Mouse (Mus musculus): ENCODE measurements at regions not wholly inside any gene's neighbourhood (a gene's known extent, or its start where the extent isn't known, plus 50 kb on each side); places are given as distances from the start of the nearest gene placed in this dataset.

DNA sequence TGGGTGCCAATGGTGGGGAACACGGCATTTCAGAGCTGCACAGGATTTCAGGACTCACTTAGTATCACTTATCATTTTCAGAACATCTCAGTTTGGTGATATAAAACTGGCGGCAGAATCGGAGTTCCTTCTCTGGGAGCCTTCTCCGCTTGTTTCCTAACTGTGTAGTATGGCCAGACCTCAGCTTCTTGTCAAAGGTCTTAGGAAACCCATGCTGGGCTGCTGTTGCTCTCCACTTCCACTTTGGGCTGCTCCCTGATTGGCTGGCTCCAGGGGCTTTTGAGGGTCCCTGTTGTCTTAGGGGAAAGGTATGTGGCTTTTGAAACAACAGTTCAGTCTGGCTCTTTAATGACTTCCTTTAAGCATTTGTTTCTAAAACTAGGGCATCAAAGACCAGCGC, 170.0 kb upstream of the Cxcr4 start:
- Histone ChIP-seq H3K4me1 (ENCODE audit: control insufficient read depth, insufficient read depth, low read length) (no peaks in the 10 kb centered on the region), H3K27ac (ENCODE audit: insufficient read depth, low read length) (no peak overlapping the region), H3K4me3 (ENCODE audit: insufficient read depth, low read length) (no peak overlapping the region)
- no peak for TF ChIP-seq POLR2A (IDR thresholded peaks at IDR 0.05; ENCODE audit: extremely low read depth, insufficient read depth, low read length)
- TF ChIP-seq CTCF (IDR thresholded peaks at IDR 0.05; ENCODE audit: extremely low read depth, insufficient read depth, low read length): no peak

DNA sequence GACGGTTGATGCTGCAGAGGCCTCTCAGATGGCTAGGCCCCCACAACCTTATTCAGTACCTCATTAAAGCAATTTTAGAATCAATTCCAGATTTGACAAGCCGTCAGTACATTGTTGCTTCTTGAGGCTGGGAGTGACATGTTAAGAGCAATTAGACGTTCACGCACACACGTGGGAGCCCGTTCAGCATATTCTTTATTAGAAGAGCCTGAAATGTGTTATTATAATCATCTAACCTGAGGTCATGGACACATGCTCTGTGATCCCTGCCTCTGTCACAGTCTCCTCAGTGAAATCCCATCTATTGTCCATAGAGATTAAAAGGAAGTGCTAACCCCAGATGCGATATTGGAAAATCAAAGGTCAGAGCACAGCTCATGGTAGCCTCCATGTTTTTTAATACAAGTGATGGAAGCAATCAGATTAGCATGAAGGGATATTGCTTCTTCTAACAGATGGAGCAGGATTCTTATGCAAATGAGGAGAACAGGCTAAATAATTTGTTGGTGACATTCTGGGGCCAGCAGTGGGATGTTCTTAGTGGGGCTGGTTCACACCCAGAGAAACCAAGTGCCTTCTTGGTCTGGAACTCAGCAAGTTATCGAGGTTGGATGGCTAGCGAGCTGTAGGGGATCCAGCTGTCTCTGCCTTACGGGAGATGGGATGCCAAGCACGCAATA, 166.8 kb upstream of the Cxcr4 start:
- Histone ChIP-seq H3K4me1 (ENCODE audit: control insufficient read depth, insufficient read depth, low read length) (no peaks in the 10 kb centered on the region), H3K4me3 (ENCODE audit: insufficient read depth, low read length) (no peak overlapping the region), H3K27ac (ENCODE audit: insufficient read depth, low read length) (no peak overlapping the region)
- TF ChIP-seq CTCF (IDR thresholded peaks at IDR 0.05; ENCODE audit: extremely low read depth, insufficient read depth, low read length): no peak
- no peak for TF ChIP-seq POLR2A (IDR thresholded peaks at IDR 0.05; ENCODE audit: extremely low read depth, insufficient read depth, low read length)

DNA sequence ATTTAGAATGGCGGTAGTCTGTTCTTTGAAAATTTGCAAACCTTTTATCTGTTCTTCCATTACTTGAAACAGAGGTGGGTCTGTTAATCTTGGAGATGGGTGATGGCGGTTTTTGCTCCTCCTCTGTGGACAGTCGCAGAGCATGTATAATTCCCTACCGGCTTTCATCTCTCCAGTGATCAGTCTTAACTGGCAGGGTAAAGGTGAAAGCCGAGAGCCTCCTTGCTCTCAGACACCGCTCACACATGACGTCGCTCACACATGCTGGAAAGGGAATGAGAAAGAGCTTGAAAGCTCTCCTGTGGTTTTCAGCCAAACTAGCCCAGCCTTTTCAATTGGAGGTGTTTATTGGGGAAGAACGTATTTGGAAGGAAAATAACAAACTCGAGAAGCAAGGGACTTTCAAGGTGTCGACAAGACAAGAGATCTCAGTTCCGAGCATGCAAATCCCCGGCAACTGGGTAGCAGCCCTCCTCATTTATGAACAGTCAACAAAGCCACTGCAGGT, 166.3 kb upstream of the Cxcr4 start:
- no peak for TF ChIP-seq CTCF (IDR thresholded peaks at IDR 0.05; ENCODE audit: extremely low read depth, insufficient read depth, low read length)
- no peak for TF ChIP-seq POLR2A (IDR thresholded peaks at IDR 0.05; ENCODE audit: extremely low read depth, insufficient read depth, low read length)
- H3K4me3 ChIP-seq (ENCODE audit: insufficient read depth, low read length): no peak overlapping the region

DNA sequence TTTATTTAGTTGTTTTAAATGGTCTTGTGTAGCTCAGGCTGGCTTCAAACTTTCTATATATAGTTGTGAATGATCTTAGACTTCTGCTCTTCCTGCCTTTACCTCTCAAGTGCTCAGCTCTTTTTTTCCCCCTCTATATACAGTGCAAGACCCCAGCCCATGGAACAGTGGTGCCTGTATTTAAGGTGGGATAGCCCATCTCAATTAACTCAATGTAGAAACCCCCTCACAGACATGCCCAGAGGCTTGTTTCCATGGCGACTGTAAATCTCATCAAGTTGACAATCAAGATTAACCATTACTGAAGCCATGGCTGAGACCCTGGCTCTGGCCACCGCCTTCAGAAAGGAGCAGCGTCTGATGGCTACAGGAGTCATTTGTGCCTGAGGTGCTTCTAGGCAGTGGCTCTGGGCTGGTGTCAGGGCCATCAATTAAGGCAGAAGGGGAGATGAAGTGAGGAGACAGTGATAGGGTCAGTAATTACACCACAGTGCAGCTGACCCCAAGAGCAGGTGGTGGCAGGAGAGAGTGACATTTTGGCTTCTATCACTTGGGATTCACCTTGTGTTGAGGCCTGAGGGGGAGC, 161.4 kb upstream of the Cxcr4 start:
- Histone ChIP-seq H3K27ac (ENCODE audit: insufficient read depth, low read length) (no peak overlapping the region), H3K4me3 (ENCODE audit: insufficient read depth, low read length) (no peak overlapping the region), H3K4me1 (ENCODE audit: control insufficient read depth, insufficient read depth, low read length) (no peaks in the 10 kb centered on the region)
- TF ChIP-seq POLR2A (IDR thresholded peaks at IDR 0.05; ENCODE audit: extremely low read depth, insufficient read depth, low read length) (no peak), CTCF (IDR thresholded peaks at IDR 0.05; ENCODE audit: extremely low read depth, insufficient read depth, low read length) (no peak)

More for the DNA sequence above, 166.3 kb upstream of the Cxcr4 start:
- no peak overlapping the region for H3K27ac ChIP-seq (ENCODE audit: insufficient read depth, low read length)
- H3K4me1 ChIP-seq (ENCODE audit: control insufficient read depth, insufficient read depth, low read length): no peaks in the 10 kb centered on the region

DNA sequence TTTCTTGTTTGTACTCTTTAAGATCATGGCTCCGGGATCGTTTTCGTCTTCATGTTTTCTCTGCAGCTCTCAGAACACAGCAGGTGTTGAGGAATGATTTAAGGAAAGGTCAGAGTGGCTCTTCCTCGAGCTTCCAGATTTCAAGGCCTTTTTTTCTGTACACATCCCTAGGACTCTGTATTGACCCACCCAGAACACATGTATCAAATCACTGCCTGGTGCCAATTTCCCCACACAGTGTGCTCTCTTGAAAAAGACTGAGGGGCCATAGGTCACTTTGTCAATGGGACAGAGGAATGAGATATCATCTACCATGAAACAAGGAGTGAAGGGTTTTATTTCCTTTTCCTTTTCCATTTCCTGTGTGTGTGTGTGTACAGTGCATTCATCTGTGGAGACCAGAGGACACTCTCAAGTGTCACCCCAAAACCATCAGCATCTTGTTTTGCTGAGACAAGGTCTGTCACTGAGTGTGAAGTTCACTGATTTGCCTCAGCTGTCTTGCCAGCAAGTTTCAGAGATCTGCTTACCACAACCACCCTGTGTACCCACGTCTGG, 157.4 kb upstream of the Cxcr4 start:
- Histone ChIP-seq H3K27ac (ENCODE audit: insufficient read depth, low read length) (no peak overlapping the region), H3K4me3 (ENCODE audit: insufficient read depth, low read length) (no peak overlapping the region), H3K4me1 (ENCODE audit: control insufficient read depth, insufficient read depth, low read length) (no peaks in the 10 kb centered on the region)
- no peak for TF ChIP-seq CTCF (IDR thresholded peaks at IDR 0.05; ENCODE audit: extremely low read depth, insufficient read depth, low read length)
- no peak for TF ChIP-seq POLR2A (IDR thresholded peaks at IDR 0.05; ENCODE audit: extremely low read depth, insufficient read depth, low read length)

DNA sequence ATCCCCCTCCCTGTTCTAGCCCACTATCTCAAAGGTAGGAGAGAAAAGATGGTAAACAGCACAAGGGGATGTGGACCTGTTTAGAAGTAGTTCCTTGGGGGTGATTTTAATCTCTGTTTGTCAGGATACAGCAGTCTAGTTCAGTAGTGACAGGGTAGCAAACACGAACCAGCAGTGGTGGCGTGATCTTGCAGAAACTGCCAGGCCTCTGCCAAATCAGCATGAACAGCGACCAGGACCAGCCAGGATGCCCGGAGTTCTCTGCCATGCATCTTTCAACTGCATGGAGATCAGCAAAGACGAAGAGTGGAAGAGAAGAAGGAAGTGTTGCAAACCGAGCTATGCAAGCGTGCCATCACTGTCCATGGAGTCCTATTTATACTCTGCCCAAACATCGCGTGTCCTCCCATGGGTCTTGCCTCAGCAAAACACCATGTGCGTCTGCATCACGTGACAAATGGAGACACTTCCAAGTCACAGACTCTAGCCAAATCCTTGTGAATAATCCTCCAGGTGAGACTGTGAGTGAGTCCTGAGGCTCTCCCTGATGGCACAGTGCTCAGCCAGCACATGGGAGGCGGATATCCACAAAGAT, 155.2 kb upstream of the Cxcr4 start:
- no peak overlapping the region for H3K27ac ChIP-seq (ENCODE audit: insufficient read depth, low read length)
- TF ChIP-seq CTCF (IDR thresholded peaks at IDR 0.05; ENCODE audit: extremely low read depth, insufficient read depth, low read length) (no peak), POLR2A (IDR thresholded peaks at IDR 0.05; ENCODE audit: extremely low read depth, insufficient read depth, low read length) (no peak)
- H3K4me3 ChIP-seq (ENCODE audit: insufficient read depth, low read length): no peak overlapping the region
- no peaks in the 10 kb centered on the region for H3K4me1 ChIP-seq (ENCODE audit: control insufficient read depth, insufficient read depth, low read length)

DNA sequence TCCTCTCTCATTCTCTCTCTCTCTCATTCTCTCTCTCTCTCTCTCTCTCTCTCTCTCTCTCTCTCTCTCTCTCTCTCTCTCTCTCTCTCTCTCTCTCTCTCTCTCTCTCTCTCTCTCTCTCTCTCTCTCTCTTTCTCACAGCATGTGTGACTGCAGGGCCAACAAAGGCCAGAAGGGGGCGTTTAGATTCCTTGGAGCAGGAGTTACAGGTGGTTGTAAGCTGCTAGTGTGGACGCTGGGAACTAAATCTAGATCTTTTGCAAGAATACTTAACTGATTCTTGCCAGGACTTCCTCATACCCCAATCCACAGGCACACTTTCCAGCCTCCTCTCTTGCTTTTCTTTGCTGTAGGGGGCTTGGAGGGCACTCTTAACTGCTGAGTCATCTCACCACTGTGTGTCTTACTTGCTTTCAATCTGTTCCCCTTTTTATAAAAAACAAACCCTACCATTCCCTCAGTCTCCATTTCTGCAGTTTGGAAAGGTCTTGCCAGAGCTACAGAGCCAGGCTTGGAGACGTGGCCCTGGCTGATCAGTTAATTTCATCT, 154.4 kb upstream of the Cxcr4 start:
- no peaks in the 10 kb centered on the region for H3K4me1 ChIP-seq (ENCODE audit: control insufficient read depth, insufficient read depth, low read length)
- H3K4me3 ChIP-seq (ENCODE audit: insufficient read depth, low read length): no peak overlapping the region
- TF ChIP-seq POLR2A (IDR thresholded peaks at IDR 0.05; ENCODE audit: extremely low read depth, insufficient read depth, low read length) (no peak), CTCF (IDR thresholded peaks at IDR 0.05; ENCODE audit: extremely low read depth, insufficient read depth, low read length) (no peak)
- no peak overlapping the region for H3K27ac ChIP-seq (ENCODE audit: insufficient read depth, low read length)

DNA sequence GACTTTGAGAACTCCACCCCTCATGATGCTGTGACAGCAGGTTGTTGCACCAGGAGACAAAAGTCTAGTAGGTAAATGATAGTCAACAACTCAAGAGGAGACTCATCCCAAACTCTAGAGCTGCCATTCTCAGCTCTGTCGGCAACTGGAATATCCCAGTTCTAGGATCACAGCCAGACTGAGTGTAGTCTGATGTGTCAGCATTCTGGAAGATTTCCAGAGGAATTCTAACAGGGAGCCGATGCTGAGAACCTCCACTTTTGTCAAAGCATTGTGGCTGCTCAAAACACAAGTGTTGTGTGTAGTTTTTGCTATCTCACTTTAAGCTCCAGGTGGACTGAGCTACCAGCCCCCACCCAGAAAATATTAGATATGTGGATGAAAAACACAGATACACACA, 148.5 kb upstream of the Cxcr4 start:
- Histone ChIP-seq H3K27ac (ENCODE audit: insufficient read depth, low read length) (no peak overlapping the region), H3K4me1 (ENCODE audit: control insufficient read depth, insufficient read depth, low read length) (no peaks in the 10 kb centered on the region), H3K4me3 (ENCODE audit: insufficient read depth, low read length) (no peak overlapping the region)
- no peak for TF ChIP-seq POLR2A (IDR thresholded peaks at IDR 0.05; ENCODE audit: extremely low read depth, insufficient read depth, low read length)
- TF ChIP-seq CTCF (IDR thresholded peaks at IDR 0.05; ENCODE audit: extremely low read depth, insufficient read depth, low read length): no peak

DNA sequence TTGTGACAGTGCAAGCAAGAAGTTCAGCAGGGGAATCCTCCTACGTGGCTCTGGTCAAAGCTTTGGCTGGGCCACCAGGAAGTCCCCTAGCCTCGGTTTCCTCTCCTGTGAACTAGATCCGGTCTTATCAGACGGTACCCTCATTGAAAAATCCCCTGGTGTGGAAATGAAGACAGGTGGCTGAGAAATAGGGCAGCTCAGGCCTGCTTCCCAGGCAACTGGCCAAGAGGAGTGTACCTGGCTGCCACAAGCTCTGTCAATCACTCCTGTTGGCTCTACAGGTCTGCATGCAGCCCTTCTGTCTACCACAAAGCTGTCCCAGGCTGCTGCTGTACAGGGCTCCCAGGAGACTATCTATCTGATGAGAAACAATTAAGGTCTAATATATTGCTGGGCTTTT, 146.1 kb upstream of the Cxcr4 start:
- TF ChIP-seq CTCF (IDR thresholded peaks at IDR 0.05; ENCODE audit: extremely low read depth, insufficient read depth, low read length) (no peak), POLR2A (IDR thresholded peaks at IDR 0.05; ENCODE audit: extremely low read depth, insufficient read depth, low read length) (no peak)
- H3K27ac ChIP-seq (ENCODE audit: insufficient read depth, low read length): no peak overlapping the region
- no peaks in the 10 kb centered on the region for H3K4me1 ChIP-seq (ENCODE audit: control insufficient read depth, insufficient read depth, low read length)
- H3K4me3 ChIP-seq (ENCODE audit: insufficient read depth, low read length): no peak overlapping the region
